Mouse (Mus musculus) heart, postnatal 25 days (tissue): ENCODE measurements around the gene Peak1. TPM values are rescaled to one million over a fixed set of nuclear protein-coding genes. Genes with fewer than 3 reads are reported as not detected.
A peak's percentile ranks its signal among the peaks of the same experiment; 100 is the strongest.
"Not testable (repeated sequence)": the region's sequence is repeated elsewhere in the genome, so short reads cannot be mapped to it uniquely, and the experiment has no call there.

ENCODE experiments used
- DNase-seq: peaks from one replicate; pipeline ENCODE4 v3.0.0; 2022; ENCODE audit warnings: low spot score
- intact Hi-C: fragments of 180-260 bp; cut with DNase I; formaldehyde crosslinking; loops from one replicate; pipeline ENCODE4 v1.15.1; 2025
- total RNA-seq, 2 experiments: library from RNA; stranded (reverse); gene quantifications; 2 replicates each; pipeline ENCODE4 v1.2.3; 2021

Gene Peak1
- 10 to 100 TPM; 35.1 to 38.0 TPM for total RNA-seq

DNA sequence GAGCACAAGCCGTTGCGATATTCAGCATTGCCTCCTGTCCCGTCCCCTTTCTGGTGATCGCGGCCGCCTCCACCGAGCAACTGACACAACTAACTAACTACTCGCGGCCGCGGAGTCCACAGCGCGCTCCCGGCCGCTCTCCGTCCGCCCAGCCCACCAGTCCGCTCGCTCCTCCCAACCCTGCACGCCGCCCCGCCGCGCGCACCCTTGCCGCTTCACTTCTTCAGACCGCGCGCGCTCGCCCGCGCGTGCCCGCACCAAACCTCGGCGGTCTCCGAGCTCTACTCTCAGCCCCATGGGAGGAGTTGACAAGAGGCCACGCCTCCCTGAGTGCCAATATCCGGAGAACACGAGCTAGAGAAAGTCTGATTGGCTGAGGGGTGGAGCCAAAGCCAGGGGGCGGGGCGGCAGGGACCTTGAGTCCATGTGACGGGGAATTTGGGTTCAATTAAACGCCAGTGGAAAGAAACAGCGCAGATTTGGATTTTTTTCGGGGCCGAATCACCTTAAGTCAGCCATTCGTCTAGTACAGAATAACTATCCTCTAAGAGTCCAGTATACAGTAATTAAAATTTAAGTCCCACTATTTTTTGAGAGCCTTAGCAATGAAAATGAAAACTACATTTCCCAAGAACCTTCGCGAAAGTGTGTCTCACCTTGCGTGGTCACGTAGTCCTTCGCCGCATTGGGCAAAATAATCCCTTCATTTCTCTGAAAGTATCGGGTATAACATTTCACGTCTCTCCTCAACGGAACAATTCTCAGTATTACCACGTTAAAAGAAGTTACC, at the start of gene Peak1, which contains the start of gene Hmg20a:
Peak1 (minus strand) TSS at position 120 of the 790 bp plus-strand sequence.
Hmg20a (plus strand) TSS at position 662 of the 790 bp plus-strand sequence.
- peak; percentile 100 for DNase-seq
- intact Hi-C loops = loop anchor here (1.0 to 5.0 kb wide), 5 partner anchors 88 to 206 kb away; no protein-coding TSS in a partner anchor

DNA sequence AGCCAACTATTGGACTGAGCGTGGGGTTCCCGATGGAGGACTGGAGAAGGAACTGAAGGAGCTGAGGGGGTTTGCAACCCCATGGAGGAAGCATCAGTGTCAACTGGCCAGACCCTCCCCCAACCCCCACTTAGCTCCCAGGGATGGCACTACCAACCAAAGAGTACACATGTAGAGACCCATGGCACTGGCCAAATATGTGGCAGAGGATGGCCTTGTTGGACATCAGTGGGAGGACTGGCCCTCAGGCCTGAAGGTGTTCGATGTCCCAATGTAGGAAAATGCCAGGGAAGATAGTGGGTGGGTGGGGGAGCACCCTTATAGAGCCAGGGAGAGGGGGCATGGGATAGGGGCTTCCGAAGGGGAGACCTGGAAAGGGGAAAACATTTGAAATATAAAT, 48.4 kb upstream of the Peak1 start:
- intact Hi-C loops = loop anchor here (5.0 kb wide), 1 partner anchor 36 kb away; no protein-coding TSS in a partner anchor
- no peak for DNase-seq

DNA sequence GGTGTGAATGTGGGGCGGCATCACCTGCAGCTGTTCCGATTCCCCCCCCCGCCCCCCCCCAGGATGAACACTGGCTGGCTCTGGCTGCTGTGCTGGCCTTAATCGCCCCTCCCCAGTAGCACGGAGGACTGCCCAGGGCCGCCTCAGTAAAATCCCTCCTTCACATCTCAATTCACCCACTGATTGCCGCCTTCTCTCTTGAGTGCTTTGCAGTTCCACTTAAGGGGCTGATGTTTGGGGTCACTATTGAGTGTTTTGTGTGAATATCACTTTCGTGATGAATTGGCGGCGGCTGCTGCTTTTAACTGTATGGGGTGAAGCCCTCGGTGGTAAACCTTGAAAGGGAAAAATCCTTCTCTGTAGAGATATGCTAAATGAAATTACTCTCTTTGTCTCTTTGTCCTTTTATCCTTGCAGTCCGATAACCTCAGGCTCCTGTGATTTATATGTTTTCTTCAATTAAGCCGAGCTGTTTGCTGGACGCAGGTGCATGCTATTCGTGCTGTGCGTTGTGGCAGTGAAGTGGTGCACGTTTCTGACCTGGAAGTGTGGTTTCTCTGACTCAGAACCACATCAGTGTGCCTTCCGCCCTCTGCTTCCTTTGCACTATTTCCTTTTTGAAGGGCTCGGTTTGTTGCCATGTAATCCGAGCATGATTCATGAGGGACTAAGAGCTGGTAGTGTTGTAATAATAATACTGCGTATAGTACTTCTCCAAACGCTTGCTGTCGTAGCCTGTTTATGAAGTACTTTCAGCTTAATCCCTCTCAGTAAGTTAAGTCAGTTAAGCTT, 47.2 kb upstream of the Peak1 start:
- peak; percentile 30 for DNase-seq
- intact Hi-C loops = loop anchor here (5.0 kb wide), 2 partner anchors 37 to 203 kb away; no protein-coding TSS in a partner anchor

DNA sequence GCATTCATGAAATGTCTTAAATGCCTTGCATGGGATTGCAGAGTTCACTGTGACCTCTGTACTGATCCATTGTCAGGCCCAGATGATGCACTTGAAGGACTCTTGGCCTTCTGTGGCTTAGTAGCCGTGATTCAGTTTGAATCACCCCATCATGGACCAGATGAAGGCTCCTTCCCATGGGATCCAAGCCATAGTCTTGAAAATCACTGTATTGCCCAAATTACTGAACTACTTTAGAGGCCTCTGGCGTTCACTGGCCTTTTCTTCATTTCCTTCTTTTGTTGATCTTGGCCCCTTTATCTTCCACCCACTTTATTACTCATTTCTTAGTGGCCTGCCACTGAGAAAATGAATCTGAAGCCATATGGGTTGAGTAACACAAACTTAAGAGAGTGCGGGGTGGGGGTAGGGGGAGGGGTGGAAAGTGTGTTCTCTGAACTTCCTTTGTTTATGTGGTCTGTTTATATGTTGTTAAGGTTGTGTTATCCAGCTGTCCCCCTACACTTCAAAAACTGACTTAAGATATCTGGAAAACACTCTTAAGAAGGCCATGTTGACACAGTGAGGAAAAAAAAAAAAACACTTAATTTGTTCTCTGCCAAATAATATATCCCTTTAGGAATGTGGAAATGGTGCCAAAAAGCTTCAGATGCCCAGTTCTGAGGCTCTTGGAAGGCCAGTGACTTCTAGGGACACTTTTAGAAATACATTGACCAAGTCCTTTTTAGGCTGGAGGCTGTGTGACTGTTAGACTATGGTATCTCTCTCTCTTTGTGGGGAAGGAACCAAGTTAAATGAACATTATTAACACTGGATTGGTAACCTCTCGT, 46.0 kb upstream of the Peak1 start:
- DNase-seq = peak; percentile 27

DNA sequence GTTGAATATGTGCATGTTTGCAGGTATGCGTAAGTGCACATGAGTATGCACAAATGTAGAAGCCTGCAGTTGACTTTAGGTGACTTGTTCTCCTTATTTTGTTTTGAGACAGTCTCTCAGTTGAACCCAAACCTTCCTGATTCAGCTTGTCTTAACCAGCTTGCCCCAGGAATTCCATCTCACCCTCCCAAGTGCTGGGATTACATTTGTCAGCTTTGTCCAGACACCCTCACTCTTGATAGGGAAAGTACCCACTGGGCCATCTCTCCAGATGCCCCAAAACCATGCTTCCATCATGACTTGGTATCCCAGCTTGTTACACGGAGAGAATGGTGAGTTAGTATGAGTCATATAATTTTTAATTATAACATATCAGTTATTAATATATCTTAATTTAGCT, 45.2 kb upstream of the Peak1 start:
- DNase-seq = no peak
- intact Hi-C loops = loop anchor here (5.0 kb wide), 1 partner anchor 201 kb away; no protein-coding TSS in a partner anchor

More for the DNA sequence above, 46.0 kb upstream of the Peak1 start:
- intact Hi-C loops = loop anchor here (5.0 kb wide), 1 partner anchor 202 kb away; no protein-coding TSS in a partner anchor

DNA sequence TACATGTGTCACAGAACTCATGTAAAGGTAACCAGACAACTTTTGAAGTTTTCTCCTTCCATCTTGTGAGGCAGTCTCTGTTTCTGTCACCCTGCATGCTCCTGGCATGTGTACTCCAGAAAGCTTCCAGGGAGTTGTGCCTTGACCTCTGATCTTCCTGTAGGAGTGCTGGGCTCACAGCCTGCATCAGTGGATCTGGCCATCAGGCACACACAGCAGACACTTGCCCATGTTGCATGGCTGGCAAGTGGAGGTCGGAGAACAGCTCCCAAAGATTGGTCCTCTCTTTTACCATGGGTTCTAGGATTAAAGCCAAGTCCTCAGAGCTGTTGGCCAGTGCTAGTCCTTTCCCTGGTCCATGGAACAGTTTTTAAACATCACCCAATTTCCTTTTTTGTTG, 44.7 kb upstream of the Peak1 start:
- intact Hi-C loops = loop anchor here (5.0 kb wide), 1 partner anchor 200 kb away; no protein-coding TSS in a partner anchor

DNA sequence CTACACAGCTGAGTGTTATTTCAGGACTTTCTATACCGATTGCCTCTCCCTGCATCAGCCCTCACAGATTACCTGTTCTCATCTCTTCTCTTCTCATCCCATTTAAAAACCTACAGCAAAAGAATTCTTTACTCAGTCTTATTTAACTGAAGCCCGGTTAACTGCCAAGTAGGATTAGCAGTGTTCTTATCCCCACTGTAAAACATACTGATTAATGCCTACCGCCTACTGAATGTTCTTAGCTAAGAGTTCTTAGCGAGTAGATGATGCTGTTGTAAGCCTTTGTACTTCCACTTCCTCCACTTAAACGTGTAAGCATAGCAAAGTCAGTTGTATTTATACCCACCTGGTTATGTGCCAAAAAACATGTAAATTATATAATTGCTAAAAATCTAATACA, 43.1 kb upstream of the Peak1 start:
- intact Hi-C loops = loop anchor here (5.0 kb wide), 1 partner anchor 199 kb away; no protein-coding TSS in a partner anchor
- no peak for DNase-seq

More for the DNA sequence above, 44.7 kb upstream of the Peak1 start:
- no peak for DNase-seq

DNA sequence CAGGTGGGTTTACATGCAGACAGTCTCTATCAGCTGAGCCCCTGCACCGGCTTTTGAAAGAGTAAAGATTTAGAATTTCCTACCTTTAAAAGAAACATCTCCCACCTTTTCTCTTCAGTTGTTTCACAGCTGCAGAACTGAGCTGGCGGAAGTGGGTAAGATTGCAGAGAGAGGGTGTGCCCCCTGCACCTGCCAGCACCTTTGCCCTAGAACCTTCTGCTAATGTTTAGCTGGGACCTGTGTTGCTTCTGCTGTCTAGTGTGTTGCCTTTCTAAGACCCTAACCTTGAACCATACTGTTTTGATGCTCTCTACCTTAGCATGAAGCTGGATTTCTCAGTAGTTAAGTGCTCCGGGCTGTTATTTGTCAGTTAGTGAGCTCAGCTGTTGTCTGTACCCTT, 38.6 kb upstream of the Peak1 start:
- intact Hi-C loops = loop anchor here (5.0 kb wide), 1 partner anchor 34 kb away; no protein-coding TSS in a partner anchor
- DNase-seq = no peak

DNA sequence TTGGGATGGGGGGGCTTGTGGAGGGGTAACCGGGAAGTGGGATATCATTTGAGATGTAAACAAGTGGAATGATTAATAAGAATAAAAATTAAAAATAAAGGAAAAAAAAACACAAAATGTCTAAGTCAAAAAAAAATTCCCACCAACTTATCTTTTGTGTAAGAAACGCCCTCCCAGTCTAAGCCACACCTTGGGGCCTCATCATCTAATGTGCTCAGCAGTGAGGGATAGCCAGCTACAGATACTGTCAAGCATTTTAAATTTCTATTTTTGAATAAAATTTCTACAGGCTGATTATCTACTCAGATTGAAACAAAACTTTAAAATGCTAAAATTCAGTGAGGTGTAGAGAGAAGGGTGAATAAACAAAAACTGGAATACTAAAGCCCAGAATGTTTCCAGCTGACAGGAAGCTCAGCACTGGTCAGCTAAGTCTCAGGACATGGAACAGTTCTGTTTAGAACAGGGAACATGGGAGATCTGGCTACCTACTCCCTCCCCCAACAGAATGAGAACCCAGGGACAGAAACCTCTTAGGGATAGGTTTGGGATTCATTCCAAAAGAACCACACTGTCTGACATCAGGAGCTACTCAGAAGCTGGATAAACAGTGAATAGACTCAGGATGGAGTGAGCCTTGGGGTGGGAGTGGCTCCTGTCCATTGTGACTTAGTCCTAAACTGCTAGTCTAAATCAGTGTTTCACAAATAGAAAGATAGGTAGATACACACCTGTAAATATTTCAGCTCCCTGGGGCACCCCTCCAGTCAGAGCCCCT, 35.4 kb upstream of the Peak1 start:
- intact Hi-C loops = no loop called here
- no peak for DNase-seq

DNA sequence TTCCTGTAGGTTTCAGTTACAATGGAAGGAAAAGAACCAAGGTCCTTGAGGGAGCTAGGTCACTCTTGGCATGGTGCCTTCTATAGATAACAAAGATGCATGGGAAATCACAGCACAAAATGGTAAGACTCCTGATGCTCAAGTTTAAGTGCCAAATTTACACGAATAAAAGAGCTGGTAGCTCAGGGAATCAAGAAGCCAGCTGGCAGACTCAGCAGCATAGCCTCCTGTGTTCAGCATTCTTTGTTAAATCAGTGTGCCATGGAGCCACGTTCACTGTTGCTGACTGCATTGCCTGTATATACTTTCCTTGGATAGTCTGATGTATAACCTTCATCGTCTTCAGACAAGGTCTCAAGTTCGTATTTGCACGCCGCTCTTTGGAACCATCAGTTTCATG, 33.7 kb upstream of the Peak1 start:
- intact Hi-C loops = no loop called here

DNA sequence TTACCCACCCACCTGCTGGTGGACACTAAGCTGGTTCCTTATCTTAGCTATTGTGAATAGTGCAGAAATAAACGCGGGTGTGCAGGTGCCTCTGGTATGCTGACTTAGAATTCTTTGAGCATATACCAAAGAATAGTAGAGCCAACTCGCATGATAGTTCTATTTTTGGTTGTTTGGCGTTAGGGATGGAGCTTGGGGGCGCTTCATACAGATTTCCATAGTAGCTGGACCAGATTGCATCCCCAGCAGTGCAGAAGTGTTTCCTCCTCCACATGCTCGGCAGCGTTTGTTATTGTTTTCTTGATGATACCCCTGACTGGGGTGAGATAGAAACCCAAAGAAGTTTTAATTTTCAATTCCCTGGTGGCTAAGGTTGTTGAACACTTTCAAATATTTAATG, 21.8 kb upstream of the Peak1 start:
- DNase-seq = no peak
- intact Hi-C loops = no loop called here

More for the DNA sequence above, 33.7 kb upstream of the Peak1 start:
- no peak for DNase-seq

DNA sequence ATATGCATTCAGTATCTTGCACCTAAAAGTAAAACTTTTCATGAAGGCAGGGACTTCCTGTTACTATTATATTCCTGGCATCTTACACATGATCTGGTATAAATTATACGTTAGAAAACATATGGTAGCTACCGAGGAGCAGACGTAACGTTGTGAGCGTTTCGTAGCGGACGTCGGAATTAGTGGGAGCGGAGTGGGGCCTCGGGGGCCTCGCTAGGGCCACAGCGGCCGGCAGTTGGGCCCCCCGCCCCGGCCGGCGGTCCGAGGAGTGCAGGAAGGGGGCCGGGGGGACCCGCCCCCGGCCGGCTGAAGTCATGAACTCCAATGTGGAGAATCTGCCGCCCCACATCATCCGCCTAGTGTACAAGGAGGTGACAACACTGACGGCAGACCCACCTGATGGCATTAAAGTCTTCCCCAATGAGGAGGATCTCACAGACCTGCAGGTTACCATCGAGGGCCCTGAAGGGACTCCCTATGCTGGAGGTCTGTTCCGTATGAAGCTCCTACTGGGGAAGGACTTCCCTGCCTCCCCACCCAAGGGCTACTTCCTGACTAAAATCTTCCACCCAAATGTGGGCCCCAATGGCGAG, 19.5 kb upstream of the Peak1 start:
- intact Hi-C loops, DNase-seq: not testable (repeated sequence)

DNA sequence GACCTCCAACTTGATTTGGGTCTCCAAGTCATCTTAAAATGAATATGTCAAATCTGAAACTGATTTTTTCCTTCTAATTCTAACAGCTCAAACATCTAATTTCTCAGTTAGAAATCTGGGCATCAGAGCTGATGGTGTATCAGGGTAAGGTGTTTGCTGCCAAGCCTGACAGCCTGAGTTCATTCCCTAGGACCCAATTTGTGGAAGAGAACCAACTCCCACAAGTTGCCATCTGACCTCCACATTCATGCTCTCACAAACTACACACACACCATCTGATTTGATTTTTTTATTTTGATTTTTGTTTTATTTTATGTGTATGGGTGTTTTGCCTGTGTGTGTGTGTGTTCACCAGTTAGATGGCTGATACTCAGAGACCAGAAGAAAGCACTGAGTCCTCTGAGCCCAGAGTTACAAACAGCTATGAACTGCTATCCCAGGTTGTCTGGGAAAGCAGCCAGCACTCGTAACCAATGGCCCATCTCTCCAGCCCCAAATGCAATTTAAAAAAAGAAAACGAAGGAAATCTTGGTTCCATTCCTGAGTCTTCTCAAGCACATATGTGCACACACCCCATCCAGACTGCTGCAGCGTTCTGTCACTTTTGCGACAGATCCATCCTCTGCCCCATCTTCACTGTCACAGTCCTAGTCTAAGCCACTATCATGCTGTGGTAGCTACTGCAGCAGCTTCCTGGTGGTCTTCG, 18.1 kb upstream of the Peak1 start:
- DNase-seq = no peak
- intact Hi-C loops = no loop called here

DNA sequence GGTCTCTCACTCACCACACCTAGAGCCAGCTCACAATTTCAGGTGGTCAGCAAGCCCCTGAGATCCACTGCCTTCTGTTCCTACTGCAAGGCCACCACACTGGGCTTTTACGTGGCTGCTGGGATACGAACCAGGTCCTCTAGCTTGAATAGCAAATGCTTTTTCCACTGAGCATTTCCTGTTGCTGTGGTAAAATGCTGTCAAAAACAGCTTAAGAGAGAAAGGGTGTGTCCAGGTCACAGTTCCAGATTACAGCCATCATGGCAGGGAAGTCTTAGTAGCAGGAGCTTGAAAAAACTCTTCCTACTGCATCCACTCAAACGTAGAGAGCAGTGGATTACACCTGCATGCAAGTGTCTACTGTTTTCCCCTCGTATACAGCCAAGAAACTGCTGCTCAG, 7.0 kb upstream of the Peak1 start:
- intact Hi-C loops = loop anchor here (5.0 kb wide), 1 partner anchor 32 kb away; no protein-coding TSS in a partner anchor
- no peak for DNase-seq

DNA sequence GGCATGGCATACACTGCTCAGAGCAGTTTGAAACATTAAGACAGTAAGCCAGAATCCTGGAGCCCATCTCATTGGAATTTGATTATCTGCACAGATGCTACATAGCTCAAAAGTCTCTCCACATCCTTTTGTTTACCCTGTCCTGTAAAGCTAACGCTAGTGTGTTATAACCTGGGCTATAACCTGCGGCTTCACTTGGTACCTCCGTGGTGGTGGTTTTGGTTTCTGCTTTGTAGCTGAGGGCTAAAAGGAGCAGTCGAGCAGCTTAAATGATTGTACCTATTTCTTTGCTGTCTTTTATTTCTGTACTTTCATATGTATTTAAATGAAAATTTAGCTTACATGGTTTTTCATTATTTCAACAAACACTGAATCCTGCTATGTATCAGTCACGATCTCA, 4.1 kb upstream of the Peak1 start:
- no peak for DNase-seq
- intact Hi-C loops = loop anchor here (5.0 kb wide), 1 partner anchor 35 kb away; no protein-coding TSS in a partner anchor

DNA sequence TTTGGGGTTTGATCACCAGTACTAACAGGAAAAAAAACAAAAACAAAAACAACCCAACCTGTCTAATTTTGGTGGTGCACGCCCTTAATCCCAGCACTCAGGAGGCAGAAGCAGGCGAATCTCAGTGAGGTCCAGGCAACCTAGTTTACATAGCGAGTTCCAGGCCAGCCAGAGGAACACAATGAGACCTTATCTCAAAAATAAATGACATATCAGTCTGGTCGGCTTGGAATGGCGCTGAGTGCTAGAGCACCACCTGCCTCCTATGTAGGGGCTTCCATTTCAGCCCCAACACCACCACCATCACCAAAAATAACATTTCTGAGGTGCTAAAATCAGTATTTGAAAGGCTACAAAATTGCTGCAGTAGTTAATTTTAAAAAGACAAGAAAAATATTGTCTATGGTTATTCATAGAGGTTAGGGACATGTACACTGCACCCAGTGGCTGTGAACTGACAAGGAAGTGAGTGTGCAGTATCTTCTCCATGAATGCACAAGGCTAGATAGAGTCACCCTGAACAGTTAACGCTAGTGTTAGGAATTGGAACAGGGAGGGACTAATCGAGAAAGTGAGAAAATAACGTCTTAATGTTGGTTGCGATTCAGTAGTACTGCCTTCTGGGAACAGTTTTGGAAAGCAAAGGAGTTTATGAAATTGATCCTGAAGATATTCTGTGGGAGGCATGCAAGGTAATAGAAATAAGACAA, 3.2 kb upstream of the Peak1 start:
- intact Hi-C loops = loop anchor here (5.0 kb wide), 1 partner anchor 36 kb away; no protein-coding TSS in a partner anchor

DNA sequence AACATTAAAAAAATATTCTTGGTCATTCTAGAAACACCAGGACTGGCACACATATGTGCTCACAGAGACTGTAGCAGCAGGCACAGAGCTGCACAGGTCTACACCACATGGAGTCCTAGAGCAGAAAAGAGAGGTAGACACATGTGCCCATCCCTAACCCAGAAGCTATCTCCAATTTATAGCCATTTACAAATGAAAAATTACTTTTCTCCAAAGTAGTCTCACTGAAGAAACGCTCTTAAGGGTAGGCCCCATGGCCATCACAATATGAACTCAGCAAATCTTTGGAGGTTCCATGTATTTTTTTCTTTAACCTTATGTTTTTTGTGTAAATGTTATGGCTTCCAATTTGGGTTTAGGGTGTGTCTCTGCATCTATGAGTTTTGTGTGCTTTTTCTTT, 2.4 kb upstream of the Peak1 start:
- no peak for DNase-seq
- intact Hi-C loops = loop anchor here (5.0 kb wide), 1 partner anchor 37 kb away; no protein-coding TSS in a partner anchor

More for the DNA sequence above, 3.2 kb upstream of the Peak1 start:
- no peak for DNase-seq
